Mouse (Mus musculus): ENCODE results near the gene Gm12789.
"Not testable (repeated sequence)": the region's sequence is repeated elsewhere in the genome, so short reads cannot be mapped to it uniquely, and the experiment has no call there.

The Gm12789 gene

GRCm38 (mm10) chr4:101986326-101986725 lies at the start of gene Gm12789:
Gm12789 (plus strand) TSS chr4:101986626.
- DNase-seq = not testable (repeated sequence)

GRCm38 (mm10) chr4:101940107-101940506 lies 46.3 kb upstream of the Gm12789 start, which contains the start of gene Gm12794:
Gm12794 (plus strand) TSS chr4:101940407.
- not testable (repeated sequence) for DNase-seq

GRCm38 (mm10) chr4:101980949-101981348 lies 5.5 kb upstream of the Gm12789 start, which contains the start of gene Gm12790:
Gm12790 (minus strand) TSS chr4:101981049.
- DNase-seq = not testable (repeated sequence)

- no peak for DNase-seq
Measured at GRCm38 (mm10) chr4:101985678-101986077, 748 bp upstream of the Gm12789 start.

GRCm38 (mm10) chr4:101997426-101997825 lies 11.0 kb downstream of the Gm12789 start:
- no peak for DNase-seq

GRCm38 (mm10) chr4:101998267-101998922 lies 12.0 kb downstream of the Gm12789 start:
- peak; percentile 52 for DNase-seq

GRCm38 (mm10) chr4:102026619-102027018 lies 40.2 kb downstream of the Gm12789 start:
- DNase-seq = no peak

Data from right cerebral cortex, postnatal 25 days (tissue).